Mouse (Mus musculus) cerebellum, postnatal 25 days (tissue): Measurements from ENCODE around the gene Cux1.
"Not testable (repeated sequence)": the region's sequence is repeated elsewhere in the genome, so short reads cannot be mapped to it uniquely, and the experiment has no call there.

ENCODE experiments used
- DNase-seq, 2 experiments: peaks; one replicate each; pipeline ENCODE4 v3.0.0; 2021; ENCODE audit warnings: mixed read lengths in 2 of 2

The Cux1 gene

DNA sequence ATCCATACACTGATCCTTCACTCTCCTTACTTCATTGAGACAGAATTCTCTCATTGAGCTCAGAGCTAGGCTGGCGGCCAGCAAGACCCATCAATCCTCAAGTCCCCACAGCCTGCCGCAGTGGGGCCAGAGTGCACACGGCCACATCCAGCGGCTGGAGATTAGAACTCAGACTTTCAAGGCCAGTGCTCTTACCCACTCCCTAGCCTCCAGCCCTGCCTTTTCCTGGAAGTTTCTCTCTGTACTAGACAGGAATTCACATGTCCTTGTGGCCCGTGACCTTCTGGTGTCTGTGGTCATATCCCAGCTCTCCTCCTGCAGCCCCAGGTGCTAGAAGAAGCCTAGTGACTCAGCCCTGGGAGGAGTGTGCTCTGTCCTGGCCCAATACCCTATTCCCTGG is 330.7 kb downstream of the Cux1 start:
- DNase-seq: no peak

DNA sequence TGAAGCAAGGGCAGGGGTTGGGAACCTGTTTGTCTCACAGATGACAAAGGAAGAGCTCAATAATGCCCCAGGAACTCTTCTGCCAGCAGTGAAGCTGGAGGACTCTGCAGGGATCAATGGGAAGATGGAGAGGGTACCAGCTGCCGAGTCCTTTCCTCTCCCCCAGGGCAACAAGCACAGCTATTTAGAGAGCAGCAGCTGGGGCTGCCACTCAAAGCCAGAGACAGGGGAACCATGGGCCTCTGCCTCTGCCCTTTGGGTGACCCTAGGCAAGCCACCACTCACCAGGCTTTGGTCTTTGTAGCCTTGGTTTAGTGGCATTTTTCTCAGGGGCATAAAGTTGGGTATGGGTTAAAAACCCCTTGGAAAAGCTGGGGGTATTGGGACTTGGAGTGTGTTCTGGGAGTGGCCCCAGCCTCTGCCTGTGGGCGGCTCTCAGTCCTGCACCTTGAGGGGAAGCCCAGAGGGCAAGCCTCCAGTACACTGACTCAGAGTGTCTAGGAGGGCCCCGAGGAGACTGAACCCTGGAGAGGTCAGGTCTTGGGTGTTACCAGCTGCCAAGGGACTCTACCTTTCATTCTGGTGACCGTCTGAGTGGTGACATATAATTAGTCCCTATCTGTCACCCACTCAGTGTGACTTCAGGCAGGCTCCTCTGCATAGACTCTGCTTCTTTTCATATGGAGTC is 336.8 kb downstream of the Cux1 start:
- no peak for DNase-seq

DNA sequence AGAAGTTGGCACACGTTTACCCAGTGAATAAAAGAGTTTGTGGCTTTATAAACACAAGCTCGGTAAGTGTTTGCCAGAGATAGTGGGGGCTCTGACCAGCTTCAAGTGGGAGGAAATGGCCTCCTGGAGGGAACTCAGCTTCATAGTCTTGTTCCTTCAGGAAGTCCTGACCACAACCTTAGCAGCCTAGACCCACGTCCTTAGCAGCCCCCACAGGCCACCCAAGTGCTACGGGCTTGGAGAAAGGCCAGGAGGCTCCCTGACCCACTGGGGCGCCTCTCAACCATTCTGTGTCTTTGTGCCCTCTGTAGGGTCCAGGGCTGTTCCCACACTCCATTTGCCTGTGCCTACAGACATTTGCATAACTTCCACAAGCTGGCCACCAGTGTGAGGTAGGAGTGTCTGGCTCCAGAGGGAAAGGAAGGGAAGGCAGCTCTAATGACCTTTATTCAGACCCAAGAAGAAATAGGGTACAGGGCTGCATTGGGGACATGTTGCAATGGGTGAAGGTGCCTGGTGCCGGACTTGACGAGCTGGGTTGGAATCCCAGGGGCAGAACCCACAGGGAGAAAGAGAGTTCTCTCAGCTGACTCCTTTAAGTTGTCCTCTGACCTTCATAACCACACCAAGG is 340.9 kb downstream of the Cux1 start:
- DNase-seq: no peak

DNA sequence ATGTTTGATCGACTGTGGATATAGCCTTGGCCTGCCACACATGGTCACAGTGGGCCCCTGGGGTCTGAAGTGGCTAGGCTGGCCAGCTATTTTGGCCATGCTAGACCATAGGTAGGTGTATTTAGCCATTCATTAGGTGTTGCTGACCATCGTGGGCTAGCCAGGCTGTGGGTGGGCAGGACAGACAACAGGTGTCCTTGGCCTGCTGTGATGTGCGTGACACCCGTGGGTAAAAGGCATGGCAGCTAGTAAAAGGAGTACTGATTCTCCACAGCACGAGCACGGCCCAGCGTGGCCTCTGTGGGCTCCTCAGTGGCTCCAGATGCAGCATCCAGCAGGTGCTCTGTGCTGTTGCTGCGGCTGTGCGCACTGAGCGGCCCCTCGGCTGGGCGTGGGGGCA is 348.7 kb downstream of the Cux1 start:
- no peak for DNase-seq

DNA sequence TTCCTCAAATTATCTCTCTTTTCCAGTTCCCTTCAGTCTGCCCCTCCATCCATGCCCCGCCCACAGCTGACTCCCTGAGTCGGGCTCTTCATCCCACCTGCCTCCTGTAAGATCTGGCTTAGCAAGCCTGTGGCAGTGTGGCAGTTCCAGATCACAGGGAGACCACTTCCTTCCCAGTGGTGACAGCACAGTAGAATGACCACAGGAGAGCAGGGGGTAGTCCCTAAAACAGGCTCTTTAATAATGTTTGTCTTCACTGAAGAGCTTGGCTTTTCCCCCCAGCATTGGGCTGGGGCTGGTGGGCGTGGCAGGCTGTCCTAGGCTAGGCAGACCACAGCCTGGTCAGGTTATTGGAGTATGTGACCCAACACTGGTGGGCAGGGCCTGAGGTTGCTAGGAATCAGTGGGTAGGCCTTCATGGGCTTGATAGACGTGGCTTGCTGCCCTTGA is 349.3 kb downstream of the Cux1 start:
- DNase-seq: no peak

DNA sequence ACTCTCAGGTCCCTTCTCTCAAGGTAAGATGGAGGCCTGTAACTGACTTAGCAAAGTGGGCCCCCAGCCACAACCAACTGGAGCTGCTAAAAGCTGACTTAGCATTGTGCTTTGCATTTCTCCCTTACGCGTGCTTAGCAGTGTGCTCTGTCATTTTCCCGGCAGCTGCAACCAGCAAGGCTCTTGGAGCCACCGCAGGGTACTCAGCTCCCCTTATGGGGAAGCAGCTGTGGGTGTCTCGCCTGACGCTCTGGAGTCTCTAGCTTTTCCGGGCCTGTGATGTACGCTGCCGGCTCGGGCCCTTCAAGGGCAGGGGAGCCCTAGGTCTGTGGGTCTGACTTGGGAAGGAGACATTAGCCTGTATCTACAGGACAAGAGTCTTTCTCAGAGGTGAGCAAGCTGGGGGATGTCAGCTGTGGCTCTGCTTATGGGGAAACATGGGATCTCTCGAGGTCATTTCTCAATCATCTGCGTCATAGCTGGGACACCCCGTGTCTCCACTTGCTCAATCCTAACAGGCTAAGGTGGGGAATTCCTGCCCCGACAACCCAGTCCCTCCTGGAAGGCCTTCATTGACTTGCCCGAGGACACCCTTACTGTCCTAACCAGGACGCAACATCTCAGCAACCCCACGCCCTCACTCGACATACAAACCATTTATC is 350.2 kb downstream of the Cux1 start:
- no peak for DNase-seq

DNA sequence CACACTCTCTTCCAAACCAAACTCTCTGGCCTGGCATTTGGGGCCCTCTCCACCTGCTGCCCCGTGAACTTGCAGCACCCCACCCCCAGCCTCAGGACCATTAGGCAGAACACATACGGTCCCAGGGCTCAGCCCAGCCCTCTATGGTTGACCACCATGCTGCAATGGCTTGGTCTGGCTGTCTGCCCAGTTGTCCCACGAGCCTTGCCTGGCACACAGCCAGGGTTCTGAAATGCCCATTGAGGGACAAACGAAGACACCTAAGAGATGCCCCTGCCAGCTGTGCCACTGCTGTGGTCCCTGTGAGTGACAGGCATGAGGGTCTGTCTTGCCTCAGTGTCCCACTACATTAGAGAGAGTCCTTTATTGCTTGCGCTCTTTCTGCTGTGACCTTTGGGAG is 351.3 kb downstream of the Cux1 start:
- DNase-seq: no peak

DNA sequence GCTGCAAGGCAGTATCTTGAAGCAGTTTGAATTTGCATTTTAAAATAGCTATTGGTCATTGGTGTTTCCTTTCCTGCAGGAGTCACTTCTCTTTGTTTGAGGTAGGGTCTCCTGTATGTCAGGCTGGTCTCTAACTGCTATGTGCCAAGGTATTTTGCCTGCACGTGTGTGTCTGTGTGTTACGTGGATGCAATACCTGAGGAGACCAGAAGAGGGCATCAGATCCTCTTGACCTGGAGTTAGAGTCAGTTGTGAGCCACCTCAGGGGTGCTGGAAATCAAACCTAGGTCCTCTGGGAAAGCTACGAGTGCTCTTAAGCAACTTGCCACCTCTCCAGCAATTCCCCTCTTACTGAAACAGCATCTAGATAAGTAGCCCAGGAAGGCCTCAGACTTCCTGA is 352.1 kb downstream of the Cux1 start:
- no peak for DNase-seq

DNA sequence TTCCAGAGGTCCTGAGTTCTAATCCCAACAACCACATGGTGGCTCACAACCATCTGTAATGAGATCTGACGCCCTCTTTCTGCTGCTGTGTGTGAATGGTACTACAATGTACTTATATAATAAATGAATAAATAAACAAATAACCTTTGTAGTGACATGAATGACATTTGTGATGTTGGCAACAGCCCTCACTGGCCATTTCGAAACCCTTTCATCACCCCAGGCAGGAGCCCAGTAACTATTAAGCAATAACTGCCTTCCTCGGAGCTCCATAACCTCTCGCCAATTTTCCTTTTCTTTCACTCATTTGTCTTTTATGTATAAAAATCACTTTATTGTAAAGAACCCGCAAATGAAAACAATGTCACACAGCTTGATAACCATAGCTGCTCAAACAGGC is 353.6 kb downstream of the Cux1 start:
- DNase-seq: no peak

DNA sequence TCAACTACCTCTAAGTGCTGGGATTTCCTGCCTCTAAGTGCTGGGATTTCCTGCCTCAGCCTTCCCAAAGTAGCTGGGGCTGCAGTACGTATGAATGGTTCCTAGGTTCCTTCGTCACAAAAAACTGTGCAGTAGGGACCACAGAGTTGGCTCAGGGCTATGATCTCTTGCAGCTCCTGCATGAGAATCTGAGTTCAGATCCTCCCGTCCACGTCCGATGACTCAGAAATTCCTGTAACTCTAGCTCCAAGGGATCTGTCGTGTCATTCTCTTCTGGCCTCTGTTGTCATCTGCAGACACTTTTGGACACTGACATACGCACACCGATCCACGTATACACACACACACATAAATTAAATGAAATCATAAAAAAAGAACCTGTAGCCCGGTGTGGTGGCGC is 354.6 kb downstream of the Cux1 start:
- no peak for DNase-seq

DNA sequence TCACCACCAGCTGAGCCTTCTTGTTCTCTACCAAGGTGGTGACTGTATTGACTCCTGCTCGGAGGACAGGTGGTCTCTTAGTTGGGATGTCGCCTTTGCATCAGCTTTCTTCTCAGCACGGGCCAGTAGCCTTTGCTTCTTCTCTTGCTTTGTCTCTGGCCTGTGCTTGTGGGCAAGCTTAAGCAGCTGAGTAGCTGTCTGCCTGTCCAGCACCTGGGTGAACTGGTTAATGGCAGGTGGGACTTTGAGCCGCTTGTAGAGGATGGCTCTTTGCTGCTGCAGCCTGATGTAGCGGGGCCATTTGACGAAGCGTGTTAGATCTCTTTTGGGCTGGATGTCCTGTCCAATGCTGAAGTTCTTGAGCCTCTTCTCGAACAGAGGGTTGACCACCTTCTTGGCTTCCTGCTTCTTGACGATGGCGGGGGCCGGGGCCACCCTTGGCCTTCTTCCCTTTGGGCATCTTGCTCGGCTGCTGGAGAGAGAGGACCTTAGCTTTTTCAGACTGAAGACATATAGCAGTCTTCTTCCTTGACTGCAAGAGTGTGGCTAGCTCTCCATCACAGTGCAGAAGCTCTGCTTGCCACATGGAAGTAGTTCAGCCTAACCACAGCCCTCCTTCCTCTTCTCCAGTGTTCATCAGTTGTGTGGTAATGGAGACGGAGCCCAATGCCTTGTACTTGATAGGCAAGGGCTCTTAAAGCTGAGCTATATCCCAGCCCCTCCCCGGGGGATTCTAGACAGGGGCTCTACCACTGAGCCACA is 355.8 kb downstream of the Cux1 start:
- not testable (repeated sequence) for DNase-seq

DNA sequence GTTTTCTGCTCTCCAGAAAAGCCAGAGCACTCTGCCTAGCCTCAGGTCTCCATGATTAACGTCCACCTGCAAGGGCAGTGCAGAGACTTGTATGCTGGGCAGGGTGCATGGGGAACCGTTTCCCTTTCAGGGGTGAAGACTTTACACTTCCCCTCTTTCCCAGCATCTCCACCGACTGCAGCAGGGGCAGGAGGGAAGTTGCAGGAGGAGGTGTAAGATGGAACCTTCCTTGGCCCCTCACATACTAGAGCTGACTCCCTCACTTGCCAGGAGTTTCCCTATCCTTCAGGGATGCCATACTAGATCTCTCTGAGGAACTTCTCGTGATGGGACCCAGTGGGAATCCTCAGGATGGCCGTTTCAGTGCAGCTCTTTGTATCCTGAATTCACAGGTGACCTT is 356.7 kb downstream of the Cux1 start:
- no peak for DNase-seq

DNA sequence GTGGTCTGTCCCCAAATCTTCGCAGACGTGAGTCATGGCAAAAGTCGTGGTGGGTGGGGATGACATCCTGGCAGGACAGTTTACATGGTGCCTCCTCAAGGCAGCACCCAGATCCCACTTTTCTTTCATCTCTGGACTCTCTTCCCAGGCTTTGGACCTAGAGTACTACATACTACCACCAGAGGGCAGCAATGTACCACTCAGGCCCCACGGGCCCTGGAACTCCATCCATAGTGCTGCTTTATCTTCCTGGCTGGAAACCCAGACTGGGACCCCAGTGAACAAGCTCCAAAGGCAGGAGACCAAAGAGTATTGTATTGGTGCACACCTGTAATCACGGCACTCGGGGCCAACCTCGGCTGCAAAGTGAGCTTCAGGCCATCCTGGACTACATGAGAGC is 365.5 kb downstream of the Cux1 start:
- DNase-seq: peak; percentile 68 to 80

DNA sequence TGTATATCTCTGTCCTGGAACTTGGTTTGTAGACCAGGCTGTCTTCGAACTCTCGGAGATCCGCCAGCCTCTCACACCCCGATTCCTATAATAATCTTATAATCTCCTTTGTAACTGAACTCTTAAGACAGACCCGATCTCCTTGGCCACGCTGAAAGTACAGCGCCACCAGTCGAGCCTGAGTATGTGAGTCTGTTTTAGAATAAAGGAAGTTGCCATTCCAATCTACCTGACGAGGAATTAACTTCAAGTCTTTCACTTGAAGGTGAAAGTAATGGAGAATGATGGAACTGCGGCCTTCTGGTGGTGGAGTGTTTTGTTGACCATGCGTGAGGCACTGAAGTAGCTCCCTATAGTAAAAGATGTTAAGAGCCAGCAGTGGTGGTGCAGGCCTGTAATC is 367.8 kb downstream of the Cux1 start:
- peak in 1 of 2 experiments; percentile 26 for DNase-seq

DNA sequence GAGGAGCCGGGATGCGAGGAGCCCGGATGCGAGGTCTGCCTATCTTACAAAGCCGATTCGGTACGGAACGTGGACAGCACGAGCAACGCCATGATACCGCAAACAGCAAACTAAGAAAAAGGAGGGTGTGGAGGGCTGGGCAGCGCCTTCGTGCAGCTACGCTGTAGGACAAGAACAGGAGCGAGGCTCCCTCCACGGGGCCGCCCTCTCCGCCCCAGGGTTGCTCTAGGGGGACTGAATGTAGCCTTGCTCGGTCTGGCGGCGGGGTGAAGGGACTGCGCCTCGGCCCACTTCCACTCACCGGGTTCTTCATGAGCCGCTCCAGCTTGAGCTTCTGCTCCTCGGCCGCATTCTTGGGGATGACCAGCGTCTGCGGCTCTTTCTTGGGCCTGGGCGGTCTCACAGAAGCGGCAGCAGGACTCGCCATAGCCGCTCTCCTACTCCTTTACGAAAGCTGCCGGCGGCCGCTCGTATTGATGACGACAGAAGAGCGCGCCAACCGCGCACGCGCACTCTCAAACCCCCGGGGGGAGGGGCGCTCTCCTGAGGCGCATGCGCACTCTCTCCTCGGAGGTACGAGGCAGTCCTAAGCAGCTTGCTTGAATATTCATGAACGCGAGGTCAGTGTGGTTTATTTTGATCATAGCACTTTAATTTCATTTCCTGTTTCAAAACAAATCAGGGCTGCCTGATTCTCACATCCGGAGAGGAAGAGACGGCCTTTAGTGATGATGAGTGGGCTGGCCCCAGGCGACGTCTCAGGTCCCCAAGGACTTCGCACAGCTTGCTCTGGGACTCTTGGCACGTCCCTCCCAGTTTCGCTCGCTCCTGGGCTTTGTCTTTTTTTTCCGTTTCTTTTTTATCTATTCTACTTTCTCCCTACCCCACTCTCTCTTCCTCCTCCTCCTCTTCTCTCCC is 368.6 kb downstream of the Cux1 start, which contains the start of gene Prkrip1:
Gene Prkrip1 (minus strand): TSS at position 490 of the 918 bp plus-strand sequence.
- peak; percentile 96 for DNase-seq
